Mouse (Mus musculus): Measurements from ENCODE around the gene Nfatc2. TPM values are rescaled to one million over a fixed set of nuclear protein-coding genes. Genes with fewer than 3 reads are reported as not detected.

The Nfatc2 gene
- polyA plus RNA-seq, 1 experiment = 0.07 TPM

DNA sequence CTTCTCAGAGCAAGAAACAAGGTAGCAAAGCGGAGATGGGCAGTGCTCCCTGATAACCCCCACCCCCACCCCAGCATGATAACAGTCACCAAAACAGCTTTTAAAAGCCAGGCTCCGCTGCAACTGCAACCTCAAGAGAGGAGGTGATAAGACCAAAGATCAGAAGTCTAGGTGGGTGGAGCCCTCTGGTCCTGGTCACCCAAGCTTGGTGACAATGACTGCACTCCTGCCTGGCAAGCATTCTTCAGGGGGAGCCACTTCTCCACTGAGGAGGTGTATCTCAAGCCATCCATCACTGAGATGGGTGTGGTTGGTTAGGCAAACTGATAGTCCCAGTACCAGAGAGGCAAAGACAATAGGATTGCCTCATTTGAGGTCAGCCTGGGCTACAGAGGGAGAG, 10.4 kb downstream of the Nfatc2 start:
- no peak overlapping the region for H3ac ChIP-seq (ENCODE audit: control insufficient read depth, insufficient read length, low read depth)
- TF ChIP-seq CTCF (IDR thresholded peaks at IDR 0.05; ENCODE audit: control insufficient read depth, insufficient read depth, insufficient read length) (no peak), MYOG (IDR thresholded peaks at IDR 0.05; ENCODE audit: control insufficient read depth, extremely low read depth, insufficient read length) (no peak), MYOD1 (IDR thresholded peaks at IDR 0.05; ENCODE audit: control insufficient read depth, insufficient read length, low read depth) (no peak), FOSL1 (IDR thresholded peaks at IDR 0.05; ENCODE audit: insufficient read depth, low read length, poor library complexity, severe bottlenecking) (no peak), CEBPB (IDR thresholded peaks at IDR 0.05; ENCODE audit: low read depth) (no peak), MAX (IDR thresholded peaks at IDR 0.05) (no peak), USF1 (IDR thresholded peaks at IDR 0.05; ENCODE audit: low read depth) (no peak)
- no peaks in the 10 kb centered on the region for H3K79me2 ChIP-seq (ENCODE audit: control insufficient read depth, insufficient read depth)
- no peaks in the 10 kb centered on the region for H3K27me3 ChIP-seq (ENCODE audit: control insufficient read depth, insufficient read depth, insufficient read length)
- no peaks in the 10 kb centered on the region for H3K36me3 ChIP-seq (ENCODE audit: control insufficient read depth, insufficient read depth)
- no peak overlapping the region for H3K4me3 ChIP-seq (ENCODE audit: insufficient read depth, poor library complexity, severe bottlenecking)
- H3K79me3 ChIP-seq (ENCODE audit: low read depth) = no peaks in the 10 kb centered on the region

DNA sequence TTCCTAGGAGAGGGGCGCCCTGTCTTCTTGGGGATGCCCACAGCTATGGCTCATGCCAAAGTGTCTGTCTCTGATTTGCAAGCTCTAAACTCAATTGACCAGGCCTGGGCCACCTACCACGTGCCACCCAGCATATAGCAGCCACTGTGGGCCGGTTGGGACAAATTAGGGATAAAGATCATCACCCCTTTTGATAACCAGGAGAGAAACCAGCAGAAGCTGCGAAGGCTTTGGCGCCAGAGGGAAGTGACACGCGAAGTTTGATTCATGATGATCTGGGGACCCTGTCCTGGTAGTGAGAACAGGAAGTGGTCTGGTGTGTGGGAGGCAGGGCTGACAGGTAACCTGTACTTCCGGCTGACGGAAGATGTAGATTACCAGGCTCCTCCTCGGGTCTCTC, 10.9 kb downstream of the Nfatc2 start:
- Histone ChIP-seq H3K4me3 (ENCODE audit: insufficient read depth, poor library complexity, severe bottlenecking) (no peak overlapping the region), H3ac (ENCODE audit: control insufficient read depth, insufficient read length, low read depth) (no peak overlapping the region), H3K79me3 (ENCODE audit: low read depth) (no peaks in the 10 kb centered on the region), H3K27me3 (ENCODE audit: control insufficient read depth, insufficient read depth, insufficient read length) (no peaks in the 10 kb centered on the region), H3K36me3 (ENCODE audit: control insufficient read depth, insufficient read depth) (no peaks in the 10 kb centered on the region), H3K79me2 (ENCODE audit: control insufficient read depth, insufficient read depth) (no peaks in the 10 kb centered on the region)
- TF ChIP-seq USF1 (IDR thresholded peaks at IDR 0.05; ENCODE audit: low read depth) (no peak), CTCF (IDR thresholded peaks at IDR 0.05; ENCODE audit: control insufficient read depth, insufficient read depth, insufficient read length) (no peak)

DNA sequence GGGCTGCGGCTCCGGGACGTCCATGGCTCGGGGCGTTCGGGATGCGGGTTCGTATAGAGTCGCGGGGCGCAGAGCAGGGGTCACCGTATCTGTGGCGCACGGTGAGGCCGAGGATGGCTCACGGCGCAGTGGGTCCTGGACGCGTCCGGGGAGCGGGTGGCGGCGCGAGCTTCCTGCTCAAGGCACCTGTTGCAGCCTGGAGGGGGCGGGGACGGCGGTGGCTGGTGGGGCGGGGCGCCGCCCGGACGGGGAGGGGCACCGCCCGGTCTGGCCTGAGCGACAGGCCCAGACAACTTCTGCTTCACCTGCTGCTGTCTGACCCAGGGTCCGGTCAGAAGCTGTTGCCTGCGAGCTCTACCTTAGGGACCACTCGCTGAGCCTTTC, 11.3 kb downstream of the Nfatc2 start:
- no peak overlapping the region for H3K4me3 ChIP-seq (ENCODE audit: insufficient read depth, poor library complexity, severe bottlenecking)
- TF ChIP-seq CTCF (IDR thresholded peaks at IDR 0.05; ENCODE audit: control insufficient read depth, insufficient read depth, insufficient read length) (no peak), MYOG (IDR thresholded peaks at IDR 0.05; ENCODE audit: control insufficient read depth, extremely low read depth, insufficient read length) (no peak), CEBPB (IDR thresholded peaks at IDR 0.05; ENCODE audit: low read depth) (no peak), MAX (IDR thresholded peaks at IDR 0.05) (no peak), MYOD1 (IDR thresholded peaks at IDR 0.05; ENCODE audit: control insufficient read depth, insufficient read length, low read depth) (no peak), USF1 (IDR thresholded peaks at IDR 0.05; ENCODE audit: low read depth) (no peak), FOSL1 (IDR thresholded peaks at IDR 0.05; ENCODE audit: insufficient read depth, low read length, poor library complexity, severe bottlenecking) (no peak)

DNA sequence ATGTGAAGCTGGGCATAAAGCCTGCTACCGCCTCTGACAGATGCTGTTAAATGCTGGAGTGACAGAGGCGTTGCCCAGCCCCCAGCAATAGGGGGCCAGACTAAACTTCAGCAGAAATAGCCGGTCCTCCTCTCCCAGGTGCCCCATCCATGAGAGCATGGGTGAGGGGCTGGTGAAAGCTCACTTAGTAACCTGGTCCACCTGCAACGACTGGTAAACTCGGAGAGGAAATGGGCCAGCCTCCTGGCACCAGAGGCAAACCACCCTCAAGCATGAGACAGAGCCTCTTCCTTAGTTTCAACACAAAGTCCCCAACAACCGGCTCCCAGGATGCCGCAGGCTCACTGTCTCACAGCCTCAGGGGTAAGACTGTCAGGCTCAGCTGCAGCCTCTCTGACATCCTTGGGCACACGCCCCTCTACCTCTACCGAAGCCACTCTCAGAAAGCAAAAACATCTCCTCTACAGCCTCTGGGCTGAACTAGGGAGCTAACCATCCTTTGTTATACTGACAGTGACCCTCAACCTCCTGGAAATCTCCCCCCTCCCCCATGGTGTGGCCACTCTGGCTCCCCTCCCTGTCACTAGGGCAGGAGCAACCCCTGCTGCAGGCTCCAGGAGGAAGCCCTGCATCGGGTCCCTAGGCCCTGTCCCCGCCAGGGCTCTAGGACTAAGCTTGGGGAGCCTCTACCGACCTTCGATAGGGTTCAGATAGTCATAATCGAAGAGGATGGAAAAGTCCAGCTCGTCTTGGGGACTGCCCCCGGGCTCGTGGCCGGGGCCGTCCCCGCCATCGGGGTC, 11.9 kb downstream of the Nfatc2 start:
- Histone ChIP-seq H3K79me2 (ENCODE audit: control insufficient read depth, insufficient read depth) (no peaks in the 10 kb centered on the region), H3K79me3 (ENCODE audit: low read depth) (no peaks in the 10 kb centered on the region), H3K27me3 (ENCODE audit: control insufficient read depth, insufficient read depth, insufficient read length) (no peaks in the 10 kb centered on the region), H3ac (ENCODE audit: control insufficient read depth, insufficient read length, low read depth) (no peak overlapping the region), H3K36me3 (ENCODE audit: control insufficient read depth, insufficient read depth) (no peaks in the 10 kb centered on the region), H3K4me3 (ENCODE audit: insufficient read depth, poor library complexity, severe bottlenecking) (no peak overlapping the region)
- TF ChIP-seq CEBPB (IDR thresholded peaks at IDR 0.05; ENCODE audit: low read depth) = no peak
- no peak for TF ChIP-seq USF1 (IDR thresholded peaks at IDR 0.05; ENCODE audit: low read depth)
- TF ChIP-seq CTCF (IDR thresholded peaks at IDR 0.05; ENCODE audit: control insufficient read depth, insufficient read depth, insufficient read length) = no peak
- no peak for TF ChIP-seq FOSL1 (IDR thresholded peaks at IDR 0.05; ENCODE audit: insufficient read depth, low read length, poor library complexity, severe bottlenecking)
- no peak for TF ChIP-seq MAX (IDR thresholded peaks at IDR 0.05)
- TF ChIP-seq MYOD1 (IDR thresholded peaks at IDR 0.05; ENCODE audit: control insufficient read depth, insufficient read length, low read depth) = no peak
- TF ChIP-seq MYOG (IDR thresholded peaks at IDR 0.05; ENCODE audit: control insufficient read depth, extremely low read depth, insufficient read length) = no peak

More for the DNA sequence above, 11.3 kb downstream of the Nfatc2 start:
- no peaks in the 10 kb centered on the region for H3K27me3 ChIP-seq (ENCODE audit: control insufficient read depth, insufficient read depth, insufficient read length)
- no peaks in the 10 kb centered on the region for H3K79me3 ChIP-seq (ENCODE audit: low read depth)
- H3ac ChIP-seq (ENCODE audit: control insufficient read depth, insufficient read length, low read depth) = no peak overlapping the region
- no peaks in the 10 kb centered on the region for H3K79me2 ChIP-seq (ENCODE audit: control insufficient read depth, insufficient read depth)
- no peaks in the 10 kb centered on the region for H3K36me3 ChIP-seq (ENCODE audit: control insufficient read depth, insufficient read depth)

DNA sequence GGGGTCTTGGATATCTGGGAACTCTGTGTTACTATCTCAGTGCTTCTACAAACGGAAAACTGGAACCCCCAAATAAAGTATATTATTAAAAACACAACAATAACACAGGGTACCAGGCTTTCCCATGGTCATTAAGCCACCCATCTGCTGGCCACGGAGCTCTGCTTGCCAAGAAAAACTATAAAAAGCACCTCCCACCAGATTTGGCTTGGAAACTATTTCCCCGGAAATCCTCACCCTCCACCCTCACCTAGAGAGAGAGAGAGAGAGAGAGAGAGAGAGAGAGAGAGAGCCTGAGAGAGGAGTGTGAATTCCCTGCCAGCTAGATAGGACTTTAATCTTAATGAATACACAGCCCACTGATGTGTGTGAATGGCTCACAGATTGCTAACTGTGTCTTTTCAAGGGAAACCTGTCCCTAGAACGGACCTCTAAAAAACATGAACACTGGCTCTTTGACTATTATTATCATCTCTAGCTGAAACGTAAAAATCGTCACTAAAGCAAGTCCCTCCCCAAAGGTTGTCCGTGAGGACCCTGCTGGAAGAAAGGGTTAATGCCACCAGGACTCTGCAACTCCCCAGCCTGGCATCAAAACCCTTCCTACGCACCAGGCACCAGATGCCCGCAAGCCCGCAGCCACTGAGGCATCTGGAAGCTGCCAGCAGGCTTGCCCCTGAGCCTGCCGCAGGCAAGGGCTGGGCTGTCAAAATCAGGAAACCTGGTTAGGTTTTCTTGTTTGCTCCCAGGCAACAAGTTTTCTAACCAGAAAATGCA, 12.7 kb downstream of the Nfatc2 start:
- Histone ChIP-seq H3K36me3 (ENCODE audit: control insufficient read depth, insufficient read depth) (no peaks in the 10 kb centered on the region), H3K4me3 (ENCODE audit: insufficient read depth, poor library complexity, severe bottlenecking) (no peak overlapping the region), H3K79me2 (ENCODE audit: control insufficient read depth, insufficient read depth) (no peaks in the 10 kb centered on the region), H3K27me3 (ENCODE audit: control insufficient read depth, insufficient read depth, insufficient read length) (no peaks in the 10 kb centered on the region), H3ac (ENCODE audit: control insufficient read depth, insufficient read length, low read depth) (no peak overlapping the region), H3K79me3 (ENCODE audit: low read depth) (no peaks in the 10 kb centered on the region)
- no peak for TF ChIP-seq MAX (IDR thresholded peaks at IDR 0.05)
- no peak for TF ChIP-seq MYOG (IDR thresholded peaks at IDR 0.05; ENCODE audit: control insufficient read depth, extremely low read depth, insufficient read length)
- TF ChIP-seq MYOD1 (IDR thresholded peaks at IDR 0.05; ENCODE audit: control insufficient read depth, insufficient read length, low read depth) = no peak
- TF ChIP-seq USF1 (IDR thresholded peaks at IDR 0.05; ENCODE audit: low read depth) = no peak
- no peak for TF ChIP-seq CEBPB (IDR thresholded peaks at IDR 0.05; ENCODE audit: low read depth)
- TF ChIP-seq CTCF (IDR thresholded peaks at IDR 0.05; ENCODE audit: control insufficient read depth, insufficient read depth, insufficient read length) = no peak
- TF ChIP-seq FOSL1 (IDR thresholded peaks at IDR 0.05; ENCODE audit: insufficient read depth, low read length, poor library complexity, severe bottlenecking) = no peak

Measured in C2C12 (cell line).